Mouse (Mus musculus) urinary bladder, postnatal 10 days (tissue): ENCODE measurements around the gene Ndel1.

Experiments
- DNase-seq: peaks from one replicate; pipeline ENCODE4 v3.0.0; 2022; ENCODE audit warnings: low spot score

Gene Ndel1

DNA sequence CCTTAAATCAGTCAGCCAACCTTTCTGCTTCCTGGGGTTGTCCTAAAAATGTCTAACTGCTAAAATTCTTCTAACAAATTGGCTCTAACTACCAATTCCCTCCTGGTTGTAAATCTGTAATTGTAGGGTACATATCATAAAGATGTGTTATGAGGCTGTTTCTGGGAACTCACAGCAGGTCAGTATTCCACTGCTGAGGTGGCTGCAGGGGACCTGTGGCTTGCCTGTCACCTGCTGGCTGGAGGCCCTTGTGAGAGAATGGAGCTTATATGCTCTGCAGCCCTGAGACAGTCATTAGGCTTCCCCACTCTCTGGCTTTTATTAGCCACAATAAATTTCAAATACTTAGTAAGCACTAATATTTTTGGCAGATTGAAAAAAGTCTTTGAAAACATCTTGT is 92.8 kb downstream of the Ndel1 start:
- DNase-seq, result no peak

DNA sequence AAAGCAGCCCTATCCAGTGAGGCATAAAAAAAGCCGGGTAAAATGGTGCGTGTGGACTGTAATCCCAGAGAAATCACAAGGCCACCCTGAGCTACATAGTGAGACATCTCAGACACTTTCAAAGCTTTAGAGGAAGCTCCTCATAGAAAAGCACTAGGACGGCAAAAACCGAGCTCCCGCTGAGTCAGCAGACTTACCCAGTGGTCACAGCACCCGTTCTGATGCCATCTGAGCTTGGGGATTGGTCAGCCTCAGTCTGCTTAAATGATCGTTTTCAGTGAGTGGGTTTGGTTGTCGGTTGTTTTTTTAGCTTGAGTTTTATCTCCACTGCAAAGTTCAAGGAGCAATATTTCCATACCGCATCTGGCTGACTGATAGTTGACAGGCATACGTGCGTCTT is 93.7 kb downstream of the Ndel1 start:
- DNase-seq, result no peak

DNA sequence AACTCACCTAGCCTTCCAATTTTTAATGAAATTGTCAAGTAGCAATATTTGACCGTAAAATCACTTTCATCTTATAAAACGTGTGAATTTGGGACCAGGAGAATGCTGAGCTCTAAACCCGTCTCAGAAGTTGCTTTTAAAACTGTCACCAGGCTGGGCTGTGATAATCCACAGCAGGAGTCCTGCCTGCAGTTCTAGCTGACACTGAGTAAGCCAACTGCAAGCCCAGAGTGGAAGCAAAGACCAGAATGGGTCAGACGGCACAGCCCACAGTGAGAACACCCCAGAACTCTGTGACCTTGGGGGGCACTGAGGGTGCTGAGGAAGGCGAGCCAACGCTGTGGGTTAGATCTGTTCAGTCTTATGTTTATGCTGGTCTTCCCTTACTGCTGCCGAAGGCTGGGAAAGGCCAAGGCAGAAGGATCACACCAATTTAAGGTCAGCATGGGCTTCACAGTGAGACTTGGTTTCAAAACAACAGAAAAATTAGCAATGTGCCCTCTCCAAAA is 95.5 kb downstream of the Ndel1 start:
- DNase-seq, result no peak
